Mouse (Mus musculus) stomach, postnatal 0 days (tissue): Measurements from ENCODE around the gene Gm10309.

ENCODE experiments used
- CTCF ChIP-seq: IDR thresholded peaks from 2 replicates; pipeline ENCODE4 v1.5.1; 2016; ENCODE audit warnings: antibody characterized with exemption, low read depth, mild to moderate bottlenecking, moderate library complexity
- EP300 ChIP-seq: optimal IDR thresholded peaks from 2 replicates; pipeline ENCODE3; 2016; ENCODE audit warnings: antibody characterized with exemption

DNA sequence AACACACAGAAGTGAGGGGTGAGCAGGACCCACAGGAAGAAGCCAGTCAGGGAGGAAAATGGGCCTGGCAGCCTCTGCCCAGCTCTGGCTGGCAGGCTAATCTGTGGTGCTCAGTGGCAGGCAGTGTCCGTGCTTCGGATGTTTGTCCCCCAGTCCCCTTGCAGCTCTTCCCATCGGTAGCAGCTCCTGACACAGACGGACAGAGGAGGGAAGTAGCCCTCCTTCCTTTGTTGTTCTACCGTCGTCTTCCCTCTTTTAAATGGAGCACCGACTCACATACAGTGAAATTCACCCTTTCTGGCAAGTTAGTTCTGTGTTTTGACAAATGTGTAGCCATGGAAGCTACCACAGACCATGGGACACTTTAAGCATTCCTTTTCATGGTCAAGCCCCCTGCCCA is 38.2 kb downstream of the Gm10309 start:
- TF ChIP-seq CTCF: no peak
- no peak for TF ChIP-seq EP300
